Mouse (Mus musculus) midbrain, embryonic 12.5 days (tissue): ENCODE measurements around the gene Ddn. TPM values are rescaled to one million over a fixed set of nuclear protein-coding genes. Genes with fewer than 3 reads are reported as not detected.

Source experiments
- ATAC-seq: fragments of 200-750 bp; cut with Nextera tagmentation; 2 replicates; pipeline ENCODE4 v1.8.0; 2017; ENCODE audit warnings: low read depth, moderate TSS enrichment, moderate library complexity; ENCODE audit not compliant: low FRiP score
- H3K27ac ChIP-seq: fragments of 300-500 bp; sonication (generic); replicated peaks from 2 replicates; pipeline ENCODE4 v1.5.1; 2016; ENCODE audit warnings: mild to moderate bottlenecking
- H3K27me3 ChIP-seq: fragments of 300-500 bp; sonication (generic); 2 replicates; pipeline ENCODE4 v1.6.1; 2016; ENCODE audit warnings: mild to moderate bottlenecking
- H3K36me3 ChIP-seq: fragments of 300-500 bp; sonication (generic); 2 replicates; pipeline ENCODE4 v1.6.1; 2016
- H3K4me1 ChIP-seq: fragments of 300-500 bp; sonication (generic); 2 replicates; pipeline ENCODE4 v1.6.1; 2016
- H3K4me2 ChIP-seq: fragments of 300-500 bp; sonication (generic); replicated peaks from 2 replicates; pipeline ENCODE4 v1.6.1; 2016; ENCODE audit warnings: mild to moderate bottlenecking, moderate library complexity
- H3K4me3 ChIP-seq: fragments of 300-500 bp; sonication (generic); 2 replicates; pipeline ENCODE4 v1.5.1; 2016; ENCODE audit warnings: mild to moderate bottlenecking
- H3K9ac ChIP-seq: fragments of 300-500 bp; sonication (generic); replicated peaks from 2 replicates; pipeline ENCODE4 v1.6.1; 2016; ENCODE audit warnings: mild to moderate bottlenecking, moderate library complexity
- H3K9me3 ChIP-seq: fragments of 300-500 bp; sonication (generic); 2 replicates; pipeline ENCODE4 v1.6.1; 2016; ENCODE audit warnings: mild to moderate bottlenecking
- WGBS: fragments of 180-500 bp; shearing (Covaris S2); methylation state at CpG from one replicate; pipeline ENCODE4 v1.1.7; 2016; 5-methylcytosine and 5-hydroxymethylcytosine counted together
- polyA plus RNA-seq: library from polyadenylated mRNA; unstranded; fragments of >200 nt; fragmentation: Nextera tagmentation; extraction: Ambion mirVana; gene quantifications from 2 replicates; pipeline ENCODE4 v1.2.1, GENCODE M21; 2016

Gene Ddn
- polyA plus RNA-seq, 1 experiment from 2014 or later: 0.61 TPM

GRCm38 (mm10) chr15:98762670-98763529, 46.4 kb downstream of the Ddn start, which contains the start of gene Arf3:
TSS of gene Arf3 (minus strand) at chr15:98763214.
- Histone ChIP-seq H3K9ac (peak within 1 kb of the TSS; percentile 98), H3K36me3 (peaks cover 14% of the 10 kb centered on the region), H3K27me3 (peaks cover 31% of the 10 kb centered on the region), H3K27ac (peak within 1 kb of the TSS; percentile 90), H3K4me2 (peak within 1 kb of the TSS; percentile 80), H3K4me3 (peak within 1 kb of the TSS; percentile 92), H3K4me1 (peaks cover 26% of the 10 kb centered on the region), H3K9me3 (no peaks in the 10 kb centered on the region)
- under 1% methylated on average over 57 of the region's 76 CpGs for WGBS
- ATAC-seq: peak; percentile 91

- WGBS: under 1% methylated on average over 18 of the region's 24 CpGs
- peak; percentile 83 for ATAC-seq
- no peaks in the 10 kb centered on the region for H3K9me3 ChIP-seq
- H3K4me3 ChIP-seq: peak overlapping the region; percentile 92
- peaks cover 26% of the 10 kb centered on the region for H3K4me1 ChIP-seq
- peaks cover 15% of the 10 kb centered on the region for H3K36me3 ChIP-seq
- peaks cover 28% of the 10 kb centered on the region for H3K27me3 ChIP-seq
- peak overlapping the region; percentile 90 for H3K27ac ChIP-seq
- peak overlapping the region; percentile 80 for H3K4me2 ChIP-seq
- H3K9ac ChIP-seq: peak overlapping the region; percentile 98
Measured at GRCm38 (mm10) chr15:98762201-98762621, 47.1 kb downstream of the Ddn start.

GRCm38 (mm10) chr15:98754125-98754524, 55.2 kb downstream of the Ddn start:
- H3K4me1 ChIP-seq: peaks cover 4% of the 10 kb centered on the region; the same call in 1 of the 2 replicates
- no peak overlapping the region for H3K27ac ChIP-seq
- H3K9ac ChIP-seq: no peak overlapping the region
- H3K36me3 ChIP-seq: peaks cover 12% of the 10 kb centered on the region
- no peak overlapping the region for H3K4me2 ChIP-seq
- no peaks in the 10 kb centered on the region for H3K27me3 ChIP-seq
- H3K9me3 ChIP-seq: no peaks in the 10 kb centered on the region
- H3K4me3 ChIP-seq: no peak overlapping the region
- ATAC-seq: no peak
- WGBS: 95% methylated on average over 2 of the region's 2 CpGs

Other genes starting within 250 kb of the Ddn start
- gene Ccnt1, start 238.6 kb downstream of the Ddn start, polyA plus RNA-seq: 63.3 and 63.9 TPM in 2 replicates
- not detected in 2 replicates for gene 4930415O20Rik, start 238.5 kb downstream of the Ddn start, polyA plus RNA-seq
- 15.6 and 17.2 TPM in 2 replicates for gene Adcy6, start 199.4 kb downstream of the Ddn start, polyA plus RNA-seq
- 86.2 and 99.6 TPM in 2 replicates for gene Cacnb3, start 178.7 kb downstream of the Ddn start, polyA plus RNA-seq
- 24.4 and 29.3 TPM in 2 replicates for gene Ddx23, start 146.6 kb downstream of the Ddn start, polyA plus RNA-seq
- 8.0 and 8.3 TPM in 2 replicates for gene Rnd1, start 132.0 kb downstream of the Ddn start, polyA plus RNA-seq
- gene Ccdc65, start 101.3 kb downstream of the Ddn start, polyA plus RNA-seq: 0.87 and 1.8 TPM in 2 replicates
- 5.7 and 9.2 TPM in 2 replicates for gene Fkbp11, start 81.3 kb downstream of the Ddn start, polyA plus RNA-seq
- 56.0 and 64.4 TPM in 2 replicates for gene Arf3, start 46.3 kb downstream of the Ddn start, polyA plus RNA-seq
- 0.14 and 0.34 TPM in 2 replicates for gene Wnt10b, start 31.3 kb downstream of the Ddn start, polyA plus RNA-seq
- 8.7 and 13.1 TPM in 2 replicates for gene Wnt1, start 19.6 kb downstream of the Ddn start, polyA plus RNA-seq
- gene Prkag1, start 22.0 kb upstream of the Ddn start, polyA plus RNA-seq: 83.1 and 85.9 TPM in 2 replicates
- gene Kmt2d, start 61.7 kb upstream of the Ddn start, polyA plus RNA-seq: 13.4 and 13.8 TPM in 2 replicates
- gene Rhebl1, start 85.0 kb upstream of the Ddn start, polyA plus RNA-seq: 20.1 and 22.9 TPM in 2 replicates
- 0.56 and 0.66 TPM in 2 replicates for gene Dhh, start 89.0 kb upstream of the Ddn start, polyA plus RNA-seq
- gene Lmbr1l, start 108.7 kb upstream of the Ddn start, polyA plus RNA-seq: 37.1 and 40.7 TPM in 2 replicates
- 1,566 and 1,635 TPM in 2 replicates for gene Tuba1b, start 125.1 kb upstream of the Ddn start, polyA plus RNA-seq
- not detected in 2 replicates for gene Gm49450, start 144.1 kb upstream of the Ddn start, polyA plus RNA-seq
- 9,394 and 9,642 TPM in 2 replicates for gene Tuba1a, start 144.2 kb upstream of the Ddn start, polyA plus RNA-seq
- gene Tuba1c, start 220.4 kb upstream of the Ddn start, polyA plus RNA-seq: 73.7 and 79.3 TPM in 2 replicates
- gene Prph, start 245.7 kb upstream of the Ddn start, polyA plus RNA-seq: 5.4 and 8.1 TPM in 2 replicates